Mouse (Mus musculus) layer of hippocampus, postnatal 25 days (tissue): Measurements from ENCODE around the gene Fgfbp3. TPM values are rescaled to one million over a fixed set of nuclear protein-coding genes. Genes with fewer than 3 reads are reported as not detected.

Source experiments
- total RNA-seq, 2 experiments: library from RNA; stranded (reverse); gene quantifications; 2 replicates each; pipeline ENCODE4 v1.2.3; 2021

The Fgfbp3 gene
- total RNA-seq, 2 experiments from 2014 or later: 6.5 to 7.4 TPM

Other genes with a start within 250 kb of the Fgfbp3 start
- gene Ppp1r3c, start 183.0 kb downstream of the Fgfbp3 start, total RNA-seq: 10 to 100 TPM; 47.4 to 55.9 TPM
- 100 to 1,000 TPM; 129 to 131 TPM for gene Tnks2, start 85.4 kb downstream of the Fgfbp3 start, total RNA-seq
- 10 to 100 TPM; 21.2 to 22.4 TPM for gene Btaf1, start 6.5 kb upstream of the Fgfbp3 start, total RNA-seq